Mouse (Mus musculus) cerebellum, adult 9-11 months (tissue): ENCODE measurements around the gene Ctsd.
"Not testable (repeated sequence)": the region's sequence is repeated elsewhere in the genome, so short reads cannot be mapped to it uniquely, and the experiment has no call there.

Experiments
- DNase-seq: peaks from one replicate; pipeline ENCODE4 v3.0.0; 2022

Gene Ctsd

DNA sequence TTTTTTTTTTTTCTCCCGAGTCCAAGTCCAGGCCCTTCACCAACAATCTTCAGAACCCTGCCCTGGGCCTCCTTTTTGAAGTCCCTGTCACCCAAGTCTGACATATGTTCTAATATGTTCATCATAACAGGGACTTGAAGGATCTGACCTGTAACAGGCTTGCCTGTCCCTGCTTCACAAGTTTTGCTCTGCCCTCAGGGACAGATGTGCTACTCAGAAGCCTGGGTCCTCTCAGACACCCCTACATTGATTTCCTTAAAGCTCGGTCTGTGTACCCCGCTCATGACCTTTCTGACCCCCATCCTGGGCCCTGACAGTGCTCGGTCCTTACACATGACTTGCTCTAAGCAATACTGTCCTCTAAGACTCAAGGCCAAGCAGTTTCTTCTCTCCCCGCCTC is 14.8 kb downstream of the Ctsd start:
- DNase-seq, result peak; percentile 47

DNA sequence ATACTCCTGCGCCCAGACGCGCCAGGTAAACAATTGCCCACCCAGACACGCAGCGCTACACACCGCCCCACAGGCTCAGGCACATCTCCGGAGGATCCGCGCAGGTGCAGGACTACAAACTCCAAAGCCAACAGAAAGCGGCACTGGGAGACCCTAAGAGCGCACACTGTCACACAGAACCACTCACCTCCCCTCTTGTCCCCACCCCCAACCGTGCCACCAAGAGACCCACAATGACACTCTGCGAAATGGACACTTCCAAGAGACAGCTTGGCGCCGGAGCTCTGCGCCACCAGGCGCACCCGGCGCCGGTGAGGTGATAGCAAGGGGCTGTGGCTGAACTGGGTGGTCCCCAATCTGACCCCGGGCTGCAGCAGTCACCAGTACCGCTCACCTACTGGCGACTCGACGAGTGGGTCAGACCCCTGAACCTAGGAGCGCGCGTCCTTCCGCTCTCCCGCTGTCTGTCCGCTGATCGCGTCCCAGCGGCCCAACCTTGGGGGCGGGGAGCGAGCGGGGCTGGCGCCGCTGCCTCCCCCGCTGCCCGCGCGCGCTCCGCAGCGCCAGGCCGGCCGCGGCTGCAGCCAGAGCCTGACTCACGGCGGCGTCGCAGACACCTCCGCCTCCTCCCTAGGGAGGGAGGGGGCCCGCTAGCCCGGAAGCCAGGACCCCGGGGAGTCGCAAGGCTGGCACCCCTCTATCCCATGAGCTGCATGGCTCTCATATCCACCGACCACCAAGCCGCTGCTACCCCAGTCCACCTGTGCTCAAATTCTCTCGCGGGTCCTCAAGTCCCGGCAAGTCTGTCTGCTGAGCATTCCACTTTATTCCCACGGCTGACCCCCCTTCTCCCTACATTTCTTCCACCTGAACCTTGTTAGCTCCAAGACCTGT is 15.8 kb downstream of the Ctsd start:
- peak; percentile 75 for DNase-seq

GRCm38 (mm10) chr7:142371398-142371767 is 16.5 kb downstream of the Ctsd start:
- peak; percentile 88 for DNase-seq

- DNase-seq, result no peak
These were observed 16.9 kb downstream of the Ctsd start for GRCm38 (mm10) chr7:142370937-142371336.

DNA sequence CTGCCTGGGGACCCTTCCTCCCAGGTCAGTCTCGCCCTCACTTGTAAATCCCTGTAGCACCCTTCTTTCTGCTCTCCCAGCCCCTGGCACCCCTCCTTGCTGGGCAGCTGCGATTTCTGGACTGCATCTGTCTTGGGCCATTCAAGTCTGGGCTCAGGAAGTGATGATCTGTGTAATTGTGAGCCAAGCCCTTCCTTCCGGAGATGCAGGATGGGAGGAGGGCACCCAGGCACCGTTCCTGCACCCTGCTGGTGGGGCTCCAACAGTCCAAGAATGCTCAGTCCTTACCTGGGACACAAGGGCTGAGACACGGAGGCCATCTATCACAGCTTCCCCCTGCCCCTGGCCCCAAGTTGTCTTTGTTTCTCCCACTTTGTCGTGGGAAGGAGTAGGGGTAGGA is 18.0 kb downstream of the Ctsd start:
- peak; percentile 84 for DNase-seq

GRCm38 (mm10) chr7:142368856-142369255 is 19.0 kb downstream of the Ctsd start:
- peak; percentile 95 for DNase-seq

- no peak for DNase-seq
These were observed 24.7 kb downstream of the Ctsd start for GRCm38 (mm10) chr7:142363107-142363506.

GRCm38 (mm10) chr7:142360743-142361142 is 27.1 kb downstream of the Ctsd start:
- no peak for DNase-seq

- DNase-seq, result no peak
These were observed 28.7 kb downstream of the Ctsd start for GRCm38 (mm10) chr7:142359129-142359528.

DNA sequence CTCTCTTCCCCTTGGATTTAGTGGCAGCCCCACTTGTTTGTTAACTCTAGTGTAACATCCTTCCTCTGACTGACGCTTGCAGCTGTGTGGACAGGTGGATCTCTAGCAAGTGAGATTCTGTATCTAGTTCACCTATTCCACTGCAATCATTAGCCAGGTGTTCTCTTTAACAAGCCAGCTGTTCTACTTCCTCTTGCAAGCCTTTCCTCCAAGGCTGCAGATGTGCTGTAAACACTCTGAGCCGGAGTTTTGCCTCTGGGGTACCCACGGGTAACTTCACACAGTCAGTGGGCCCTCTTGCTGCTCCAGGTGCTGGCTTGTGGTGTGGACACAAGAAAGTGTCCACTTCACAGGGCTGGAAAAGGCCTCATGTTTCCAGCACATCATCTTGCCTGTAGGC is 30.3 kb downstream of the Ctsd start:
- no peak for DNase-seq

- DNase-seq, result no peak
These were observed 33.1 kb downstream of the Ctsd start for GRCm38 (mm10) chr7:142354661-142355233.

- DNase-seq, result no peak
These were observed 34.0 kb downstream of the Ctsd start for GRCm38 (mm10) chr7:142353854-142354253.

GRCm38 (mm10) chr7:142351569-142351968 is 36.3 kb downstream of the Ctsd start:
- no peak for DNase-seq

DNA sequence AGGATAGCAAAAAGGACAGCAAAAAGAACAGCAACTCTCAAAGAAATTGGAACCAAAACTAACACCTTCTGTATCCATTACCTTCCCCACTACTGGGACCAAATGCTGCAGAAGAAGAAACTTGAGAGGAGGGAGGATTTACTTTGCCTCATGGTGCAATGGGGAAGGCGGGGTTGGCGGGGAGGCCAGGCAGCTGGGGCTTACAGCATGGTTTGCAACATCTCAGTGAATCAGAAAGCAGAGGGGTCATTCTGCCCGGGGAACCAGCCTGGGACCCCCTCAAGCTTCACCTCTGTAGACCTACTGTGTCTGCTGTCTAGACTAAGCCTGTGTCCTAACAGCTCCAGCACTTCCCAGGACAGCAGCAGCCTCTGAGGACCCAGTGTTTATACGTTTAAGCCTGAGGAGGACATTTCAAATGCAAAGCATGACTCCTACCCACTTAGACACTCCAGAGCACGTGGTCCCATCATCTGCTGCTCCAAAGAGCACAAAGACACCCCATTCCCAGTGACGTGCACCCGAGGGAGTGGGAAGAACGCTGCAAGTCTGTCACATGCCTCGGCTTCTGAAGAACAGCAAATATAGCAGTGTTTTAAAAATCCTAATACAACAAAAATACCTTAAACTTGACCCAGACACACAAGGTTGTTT is 38.4 kb downstream of the Ctsd start:
- DNase-seq, result no peak

DNA sequence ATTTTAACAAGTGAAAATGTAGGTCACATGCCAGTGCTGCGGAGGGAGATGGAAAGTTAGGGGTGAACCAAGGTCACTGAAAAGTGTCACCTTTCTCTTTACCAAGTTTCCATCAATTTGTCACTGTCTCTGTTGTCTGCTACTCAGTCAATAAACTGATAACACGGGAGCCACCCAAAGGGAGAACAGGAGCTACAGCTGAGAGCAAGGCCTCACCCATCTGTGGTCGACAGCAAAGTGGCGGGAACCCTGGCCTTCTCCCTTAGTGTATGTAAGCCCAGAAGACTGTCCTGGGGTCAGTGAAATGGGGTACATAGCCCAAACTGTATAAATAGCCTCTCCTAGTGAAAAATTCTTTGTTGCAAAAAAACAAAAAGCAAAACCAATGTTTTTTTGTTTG is 40.3 kb downstream of the Ctsd start:
- no peak for DNase-seq

DNA sequence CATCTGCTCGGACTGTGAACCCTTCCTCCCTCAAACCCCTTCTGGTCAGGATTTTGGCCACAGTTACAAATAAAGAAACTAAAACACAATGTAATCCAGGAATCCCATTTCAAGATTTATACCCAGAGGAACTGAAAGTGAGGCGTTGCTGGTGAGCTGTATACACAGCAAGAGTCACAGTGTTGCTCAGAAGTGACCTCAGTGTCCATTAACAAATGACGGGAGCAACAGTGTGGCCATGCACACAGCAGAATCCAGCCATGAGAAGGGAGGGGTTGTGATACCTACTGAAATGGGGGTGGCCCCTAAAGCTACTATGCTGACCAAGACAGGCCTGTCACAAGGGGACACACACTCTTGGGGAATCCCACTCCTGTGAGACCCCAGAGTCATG is 45.6 kb downstream of the Ctsd start:
- DNase-seq, result no peak

- DNase-seq, result no peak
These were observed 46.1 kb downstream of the Ctsd start for GRCm38 (mm10) chr7:142341564-142342246.

- DNase-seq, result no peak
These were observed 47.4 kb downstream of the Ctsd start for GRCm38 (mm10) chr7:142340269-142340970.

GRCm38 (mm10) chr7:142335151-142335550 is 52.7 kb downstream of the Ctsd start:
- peak; percentile 94 for DNase-seq

DNA sequence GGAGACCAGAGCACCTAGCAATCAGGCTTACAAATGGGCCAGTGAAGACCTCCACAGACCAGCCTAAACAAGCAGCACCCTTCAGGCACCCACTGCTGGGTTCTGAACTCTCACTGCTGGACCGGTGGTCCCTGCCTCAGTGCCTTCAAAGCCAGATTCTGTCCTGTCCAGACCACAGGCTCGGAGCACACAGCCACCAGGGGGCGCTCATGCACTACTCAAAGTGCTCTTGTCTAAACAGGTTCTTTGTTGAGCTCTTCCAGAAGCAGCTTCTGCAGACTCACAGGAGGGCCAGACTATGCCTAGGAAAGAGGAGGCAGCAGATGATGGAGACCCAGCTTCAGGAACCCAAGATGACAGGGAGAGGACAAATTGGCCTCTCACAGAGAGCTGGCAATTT is 53.6 kb downstream of the Ctsd start:
- DNase-seq, result peak; percentile 87

GRCm38 (mm10) chr7:142332741-142333140 is 55.1 kb downstream of the Ctsd start:
- not testable (repeated sequence) for DNase-seq

- no peak for DNase-seq
These were observed 56.6 kb downstream of the Ctsd start for GRCm38 (mm10) chr7:142331281-142331680.

- DNase-seq, result no peak
These were observed 57.5 kb downstream of the Ctsd start for GRCm38 (mm10) chr7:142330271-142330724.
